Mouse (Mus musculus): Measurements from ENCODE around the gene Yaf2. TPM values are rescaled to one million over a fixed set of nuclear protein-coding genes. Genes with fewer than 3 reads are reported as not detected.
A peak's percentile ranks its signal among the peaks of the same experiment; 100 is the strongest.

Gene Yaf2
- total RNA-seq, 2 experiments from 2014 or later, result 90.2 to 92.9 TPM

GRCm38 (mm10) chr15:93288321-93288720 lies 48.4 kb downstream of the Yaf2 start:
- DNase-seq (ENCODE audit: extremely low spot score in 1 of 2, low spot score in 1 of 2), result no peak

- no peak for DNase-seq (ENCODE audit: extremely low spot score in 1 of 2, low spot score in 1 of 2)
Measured at GRCm38 (mm10) chr15:93287628-93288027, 49.1 kb downstream of the Yaf2 start.

- no peak for DNase-seq (ENCODE audit: extremely low spot score in 1 of 2, low spot score in 1 of 2)
Measured at GRCm38 (mm10) chr15:93285244-93285643, 51.5 kb downstream of the Yaf2 start.

- DNase-seq (ENCODE audit: extremely low spot score in 1 of 2, low spot score in 1 of 2), result no peak
Measured at GRCm38 (mm10) chr15:93284326-93284725, 52.4 kb downstream of the Yaf2 start.

GRCm38 (mm10) chr15:93283349-93283748 lies 53.4 kb downstream of the Yaf2 start:
- no peak for DNase-seq (ENCODE audit: extremely low spot score in 1 of 2, low spot score in 1 of 2)

GRCm38 (mm10) chr15:93276276-93276675 lies 60.5 kb downstream of the Yaf2 start:
- DNase-seq (ENCODE audit: extremely low spot score in 1 of 2, low spot score in 1 of 2), result no peak

- peak in 1 of 2 experiments; percentile 25 for DNase-seq (ENCODE audit: extremely low spot score in 1 of 2, low spot score in 1 of 2)
Measured at GRCm38 (mm10) chr15:93275623-93276022, 61.1 kb downstream of the Yaf2 start.

GRCm38 (mm10) chr15:93274679-93275583 lies 61.8 kb downstream of the Yaf2 start, which contains the start of gene Gxylt1:
Gene Gxylt1 (minus strand): TSS chr15:93275179.
- peak; percentile 94 to 99 for DNase-seq (ENCODE audit: extremely low spot score in 1 of 2, low spot score in 1 of 2)

- DNase-seq (ENCODE audit: extremely low spot score in 1 of 2, low spot score in 1 of 2), result no peak
Measured at GRCm38 (mm10) chr15:93273788-93274678, 62.7 kb downstream of the Yaf2 start.

GRCm38 (mm10) chr15:93272948-93273347 lies 63.8 kb downstream of the Yaf2 start:
- DNase-seq (ENCODE audit: extremely low spot score in 1 of 2, low spot score in 1 of 2), result no peak

GRCm38 (mm10) chr15:93270289-93270855 lies 66.4 kb downstream of the Yaf2 start:
- DNase-seq (ENCODE audit: extremely low spot score in 1 of 2, low spot score in 1 of 2), result no peak

- no peak for DNase-seq (ENCODE audit: extremely low spot score in 1 of 2, low spot score in 1 of 2)
Measured at GRCm38 (mm10) chr15:93269572-93269971, 67.2 kb downstream of the Yaf2 start.

GRCm38 (mm10) chr15:93268001-93268400 lies 68.7 kb downstream of the Yaf2 start:
- no peak for DNase-seq (ENCODE audit: extremely low spot score in 1 of 2, low spot score in 1 of 2)

- no peak for DNase-seq (ENCODE audit: extremely low spot score in 1 of 2, low spot score in 1 of 2)
Measured at GRCm38 (mm10) chr15:93267479-93267878, 69.3 kb downstream of the Yaf2 start.

- no peak for DNase-seq (ENCODE audit: extremely low spot score in 1 of 2, low spot score in 1 of 2)
Measured at GRCm38 (mm10) chr15:93266361-93266760, 70.4 kb downstream of the Yaf2 start.

GRCm38 (mm10) chr15:93265728-93266127 lies 71.0 kb downstream of the Yaf2 start:
- DNase-seq (ENCODE audit: extremely low spot score in 1 of 2, low spot score in 1 of 2), result peak; percentile 31 to 71

GRCm38 (mm10) chr15:93265231-93265630 lies 71.5 kb downstream of the Yaf2 start:
- no peak for DNase-seq (ENCODE audit: extremely low spot score in 1 of 2, low spot score in 1 of 2)

- DNase-seq (ENCODE audit: extremely low spot score in 1 of 2, low spot score in 1 of 2), result no peak
Measured at GRCm38 (mm10) chr15:93264221-93264620, 72.5 kb downstream of the Yaf2 start.

- no peak for DNase-seq (ENCODE audit: extremely low spot score in 1 of 2, low spot score in 1 of 2)
Measured at GRCm38 (mm10) chr15:93263566-93263965, 73.2 kb downstream of the Yaf2 start.

GRCm38 (mm10) chr15:93262818-93263217 lies 73.9 kb downstream of the Yaf2 start:
- DNase-seq (ENCODE audit: extremely low spot score in 1 of 2, low spot score in 1 of 2), result no peak

- DNase-seq (ENCODE audit: extremely low spot score in 1 of 2, low spot score in 1 of 2), result no peak
Measured at GRCm38 (mm10) chr15:93262274-93262673, 74.5 kb downstream of the Yaf2 start.

Measured in layer of hippocampus, postnatal 25 days (tissue).